ENCODE assay signal across 8 mouse cellular contexts in genomic region chr1:55192824-55193223, GRCm38 (mm10). TPM values are rescaled to one million over a fixed set of nuclear protein-coding genes. Genes with fewer than 3 reads are reported as not detected.
DNase-seq lines count a peak whose midpoint lies in the region; ATAC-seq and TF ChIP-seq lines count a peak whose summit lies in the region.

No protein-coding gene starts in this region.

- ATAC-seq in megakaryocyte progenitor cell, adult 5-6 weeks (replicated peaks; ENCODE audit: poor library complexity), result peak; percentile 89

- no peak overlapping the region for H3K9ac ChIP-seq in CH12.LX (ENCODE audit: insufficient read depth, low read depth)

- no peak overlapping the region for H3K27ac ChIP-seq in CH12.LX (ENCODE audit: insufficient read depth, low read depth)
- no peak overlapping the region for H3K27ac ChIP-seq in bone marrow macrophage, adult 2 months (ENCODE audit: insufficient read depth, low read depth, low read length)

- DNase-seq in kidney, adult 18-20 months, result peak; percentile 28
- no peak for DNase-seq in kidney, adult 9 months
- DNase-seq in CH12.LX (ENCODE audit: extremely low read depth), result peak; percentile 22
- peak; percentile 65 for DNase-seq in induced T-regulatory cell, adult 2 months (ENCODE audit: low read depth)
- DNase-seq in left cerebral cortex, postnatal 10 days (ENCODE audit: extremely low spot score in 1 of 2, low spot score in 2 of 2), result no peak
- DNase-seq in right cerebral cortex, postnatal 10 days (ENCODE audit: low spot score in 2 of 2), result no peak

- intact Hi-C loops in left cerebral cortex, postnatal 10 days (cut with DNase I), result no loop called here

- H3K36me3 ChIP-seq in CH12.LX (replicated peaks in 1 of 2; ENCODE audit: control insufficient read depth in 1 of 2, insufficient read depth in 1 of 2, low read length in 1 of 2), result no peaks in the 10 kb centered on the region

- TF ChIP-seq CTCF in CH12.LX (conservative IDR thresholded peaks at IDR 0.05 in 1 of 2, IDR thresholded peaks at IDR 0.05 in 1 of 2; ENCODE audit: low read depth in 2 of 2, low read length in 2 of 2), result peak; percentile 71 to 91
- TF ChIP-seq CTCF in bone marrow macrophage, adult 2 months (IDR thresholded peaks at IDR 0.05; ENCODE audit: low read depth, low read length), result peak; percentile 84

- H3K9me3 ChIP-seq in CH12.LX (replicated peaks; ENCODE audit: low read length), result no peaks in the 10 kb centered on the region

- no peak for TF ChIP-seq POLR2A in CH12.LX (IDR thresholded peaks at IDR 0.05; ENCODE audit: low read depth, low read length)
- no peak for TF ChIP-seq POLR2A in bone marrow macrophage, adult 2 months (IDR thresholded peaks at IDR 0.05; ENCODE audit: borderline replicate concordance, low read depth, low read length)

- no peak overlapping the region for H3K4me2 ChIP-seq in CH12.LX (ENCODE audit: insufficient read depth, low read depth, poor library complexity, severe bottlenecking)

- H3K27me3 ChIP-seq in CH12.LX (replicated peaks), result no peaks in the 10 kb centered on the region

- H3K79me2 ChIP-seq in CH12.LX (replicated peaks; ENCODE audit: control insufficient read depth, extremely low read depth, insufficient read depth, poor library complexity, severe bottlenecking), result no peaks in the 10 kb centered on the region

- dilution Hi-C loops in CH12.LX (cut with MboI; ENCODE audit: extremely low pct_ligation_motif_present, extremely low pct_unique_long_range_greater_than_20kb, low sequenced_read_pairs), result no loop called here

- TF ChIP-seq RAD21 in CH12.LX (IDR thresholded peaks at IDR 0.05; ENCODE audit: low read depth, low read length), result peak; percentile 56

- no peak for TF ChIP-seq EP300 in CH12.LX (IDR thresholded peaks at IDR 0.05; ENCODE audit: low read length)

- in situ Hi-C loops in CH12.LX (cut with MboI; ENCODE audit: low pct_ligation_motif_present, low pct_unique_long_range_greater_than_20kb, low sequenced_read_pairs), result no loop called here

- no peak overlapping the region for H3K4me3 ChIP-seq in CH12.LX (replicated peaks in 1 of 3; ENCODE audit: low read depth in 2 of 3, low read length in 2 of 3, poor library complexity in 1 of 3)
- no peak overlapping the region for H3K4me3 ChIP-seq in bone marrow macrophage, adult 2 months (ENCODE audit: insufficient read depth, low read length)

- no peaks in the 10 kb centered on the region for H3K4me1 ChIP-seq in CH12.LX (ENCODE audit: control insufficient read depth in 1 of 2, insufficient read depth in 2 of 2)
- no peaks in the 10 kb centered on the region for H3K4me1 ChIP-seq in bone marrow macrophage, adult 2 months (ENCODE audit: control insufficient read depth, insufficient read depth, low read length)

TF ChIP-seq in CH12.LX, 34 proteins besides CTCF, POLR2A, EP300 and RAD21:
- TF ChIP-seq E2F4 (IDR thresholded peaks at IDR 0.05; ENCODE audit: insufficient replicate concordance, low read depth, low read length), result no peak
- TF ChIP-seq NRF1 (IDR thresholded peaks at IDR 0.05; ENCODE audit: low read depth, low read length), result no peak
- peak; percentile 60 for TF ChIP-seq SMC3 (IDR thresholded peaks at IDR 0.05; ENCODE audit: low read depth, low read length)

RNA-seq across cellular contexts. Expression of gene Rftn2, which starts 33.8 kb away (rescaled TPM):
- total RNA-seq in CH12.LX (2012; rRNA removed) (0.88 and 1.4 TPM in 2 replicates), CH12.LX (2014; rRNA removed) (0.96 and 1.1 TPM in 2 replicates)
- polyA plus RNA-seq in CH12.LX (2012; ENCODE audit: insufficient read length, low read depth), result 0.91 and 1.4 TPM in 2 replicates
- polyA plus RNA-seq in bone marrow macrophage, adult 2 months (2012; ENCODE audit: insufficient read depth, insufficient read length, missing spikeins), result 2.1 and 2.8 TPM in 2 replicates
- 0.71 and 0.86 TPM in 2 replicates for total RNA-seq in megakaryocyte progenitor cell, adult 5-6 weeks (2015)
- total RNA-seq in megakaryocyte progenitor cell, adult 5-6 weeks (2017), result 1.3 and 2.5 TPM in 2 replicates
- 10 to 100 TPM; 14.3 to 17.6 TPM for total RNA-seq in left cerebral cortex, postnatal 10 days (2021)

RNA-seq across cellular contexts. Expression of gene Mars2, which starts 44.2 kb away (rescaled TPM):
- total RNA-seq in CH12.LX (2012; rRNA removed) (4.5 and 5.7 TPM in 2 replicates), CH12.LX (2014; rRNA removed) (5.6 and 5.8 TPM in 2 replicates)
- polyA plus RNA-seq in CH12.LX (2012; ENCODE audit: insufficient read length, low read depth), result 3.5 and 3.7 TPM in 2 replicates
- 1.3 and 1.5 TPM in 2 replicates for polyA plus RNA-seq in bone marrow macrophage, adult 2 months (2012; ENCODE audit: insufficient read depth, insufficient read length, missing spikeins)
- 6.8 and 8.2 TPM in 2 replicates for total RNA-seq in megakaryocyte progenitor cell, adult 5-6 weeks (2015)
- total RNA-seq in megakaryocyte progenitor cell, adult 5-6 weeks (2017), result 8.5 and 10.4 TPM in 2 replicates
- 10 to 100 TPM; 12.6 to 13.6 TPM for total RNA-seq in left cerebral cortex, postnatal 10 days (2021)

Comparison
In these comparisons a context has a peak if more than half of its experiments do, and no peak if none do; other contexts are left out.
1. DNase-seq: peak in kidney, adult 18-20 months (single experiment), CH12.LX (single experiment) and induced T-regulatory cell, adult 2 months (single experiment); none in kidney, adult 9 months (single experiment), left cerebral cortex, postnatal 10 days (0 of 2) and right cerebral cortex, postnatal 10 days (0 of 2).
2. RNA of gene Rftn2, which starts 33.8 kb away (total RNA-seq): 14.3 to 17.6 TPM in left cerebral cortex, postnatal 10 days; 0.71 to 2.5 TPM in megakaryocyte progenitor cell, adult 5-6 weeks and 0.88 to 1.4 TPM in CH12.LX; every median in the first group is over 4 times any median in the second.